Mouse (Mus musculus): ENCODE results near the gene Krtap19-9b.

The Krtap19-9b gene

DNA sequence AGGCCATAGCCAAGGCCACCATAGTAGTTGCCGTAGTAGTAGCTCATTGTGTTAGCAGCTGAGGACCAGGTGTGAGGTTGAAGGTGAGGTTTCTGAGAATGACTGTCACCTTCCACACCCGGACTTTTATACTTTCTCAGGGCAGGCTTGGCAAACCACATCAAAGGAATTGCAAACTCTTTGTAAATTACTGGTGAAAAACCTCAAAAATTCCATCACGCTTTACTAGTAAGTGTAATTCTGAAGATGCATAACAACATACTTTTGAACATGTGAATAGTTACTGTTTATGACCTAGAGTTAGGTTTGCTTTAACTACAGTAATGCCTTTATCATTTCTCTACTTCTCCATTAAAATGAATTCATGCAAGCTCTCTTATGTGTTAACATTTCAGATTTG lies at the start of gene Krtap19-9b:
Gene Krtap19-9b, minus strand, starts transcription at position 101 of the 400 bp plus-strand sequence.
- DNase-seq (ENCODE audit: low spot score): no peak

DNA sequence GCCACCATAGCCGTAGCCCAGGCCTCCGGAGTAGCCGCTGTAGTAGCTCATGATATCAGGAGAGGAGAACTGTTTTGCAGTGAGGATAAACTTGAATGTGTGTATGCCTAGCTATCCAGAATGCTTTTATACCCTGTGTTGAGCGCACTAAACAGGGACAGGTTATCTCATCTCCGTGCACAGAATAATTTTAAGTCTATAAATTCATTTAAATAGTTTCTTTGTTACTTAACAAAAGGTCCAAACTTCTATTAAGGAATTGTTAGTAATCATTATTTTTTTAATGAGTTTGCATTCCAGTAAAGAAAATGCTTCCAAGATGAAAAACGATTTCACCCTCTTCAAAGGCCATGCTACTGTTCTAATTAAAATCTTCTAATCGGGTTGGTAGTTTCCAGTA lies 30.7 kb upstream of the Krtap19-9b start, which contains the start of gene Krtap16-3:
Gene Krtap16-3, minus strand, starts transcription at position 101 of the 400 bp plus-strand sequence.
- no peak for DNase-seq (ENCODE audit: low spot score)

DNA sequence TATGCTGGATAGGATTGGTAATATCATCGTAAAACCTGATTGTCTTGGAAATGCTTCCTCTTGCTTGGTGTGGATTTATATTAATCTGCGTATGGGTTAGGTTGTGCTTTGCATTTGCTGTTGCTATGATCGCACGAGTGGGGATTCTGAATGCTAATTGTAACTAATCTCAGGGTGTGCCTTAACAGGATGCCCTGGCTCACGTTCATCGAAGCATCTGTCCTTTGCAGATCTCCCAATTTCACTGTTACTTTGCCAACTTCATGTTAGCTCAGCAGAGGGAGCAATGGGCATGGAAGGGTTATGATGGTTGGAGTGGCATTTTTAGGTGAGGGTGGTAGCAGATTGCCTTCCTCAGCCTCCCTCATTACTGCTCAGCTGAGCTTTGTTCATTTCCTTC lies 9.0 kb upstream of the Krtap19-9b start:
- DNase-seq (ENCODE audit: low spot score): no peak

DNA sequence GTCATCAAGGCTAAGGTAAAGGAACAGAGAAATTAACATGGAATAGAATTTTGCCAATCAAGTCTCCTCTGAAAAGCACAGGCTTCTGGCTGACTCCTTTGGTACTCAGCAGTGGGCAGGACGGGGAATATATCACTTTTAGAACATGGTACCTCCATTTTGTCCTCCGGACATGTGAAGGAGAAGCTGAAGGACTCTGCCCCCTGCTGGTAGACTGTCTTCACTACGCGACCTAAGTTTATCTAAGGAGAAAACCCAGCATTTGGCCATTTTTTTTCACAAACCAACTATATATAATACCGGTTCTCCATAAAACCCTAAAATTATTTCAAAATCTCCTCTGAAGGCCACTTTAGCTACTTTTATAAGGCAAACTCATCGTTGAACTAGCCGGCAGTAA lies 6.2 kb upstream of the Krtap19-9b start:
- DNase-seq (ENCODE audit: low spot score): no peak

DNA sequence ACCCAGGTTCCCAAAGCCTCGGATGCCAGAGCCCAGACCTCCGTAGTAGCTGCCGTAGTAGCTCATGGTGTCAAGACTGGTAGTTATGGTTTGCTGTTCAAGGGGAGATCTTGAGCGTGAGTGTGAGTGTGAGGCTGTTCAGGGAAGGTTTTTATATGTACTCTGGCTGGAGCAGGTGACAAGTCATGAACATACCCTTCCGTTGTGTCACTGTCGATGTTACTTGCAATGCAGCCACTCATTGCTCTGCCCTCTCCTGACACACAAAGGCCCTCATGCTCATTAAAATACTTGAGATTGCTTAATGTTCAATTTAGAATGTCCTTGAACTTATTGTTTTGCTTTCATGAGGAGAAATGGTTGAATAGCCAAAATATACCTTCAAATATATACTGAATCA lies 35.7 kb downstream of the Krtap19-9b start, which contains the start of gene Krtap19-5:
Gene Krtap19-5, minus strand, starts transcription at position 101 of the 400 bp plus-strand sequence.
- DNase-seq (ENCODE audit: low spot score): no peak

DNA sequence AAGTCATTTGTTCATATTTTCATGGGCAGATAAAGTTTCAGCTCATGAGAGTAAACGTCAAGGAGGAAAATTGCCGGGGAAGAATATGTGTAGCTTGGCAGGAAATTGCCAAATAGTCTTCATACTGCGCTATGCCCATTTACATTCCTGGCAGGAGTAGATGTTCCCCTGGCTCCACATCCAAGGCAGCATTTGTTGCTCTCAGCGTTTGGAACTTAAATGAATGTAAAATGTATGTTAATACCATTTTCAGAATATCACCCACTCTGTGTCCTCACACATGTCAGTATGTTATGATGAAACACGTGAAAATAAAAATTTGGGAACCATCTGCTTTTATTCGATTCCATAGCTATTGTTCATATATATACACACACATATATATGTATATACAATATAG lies 45.2 kb downstream of the Krtap19-9b start:
- no peak for DNase-seq (ENCODE audit: low spot score)

DNA sequence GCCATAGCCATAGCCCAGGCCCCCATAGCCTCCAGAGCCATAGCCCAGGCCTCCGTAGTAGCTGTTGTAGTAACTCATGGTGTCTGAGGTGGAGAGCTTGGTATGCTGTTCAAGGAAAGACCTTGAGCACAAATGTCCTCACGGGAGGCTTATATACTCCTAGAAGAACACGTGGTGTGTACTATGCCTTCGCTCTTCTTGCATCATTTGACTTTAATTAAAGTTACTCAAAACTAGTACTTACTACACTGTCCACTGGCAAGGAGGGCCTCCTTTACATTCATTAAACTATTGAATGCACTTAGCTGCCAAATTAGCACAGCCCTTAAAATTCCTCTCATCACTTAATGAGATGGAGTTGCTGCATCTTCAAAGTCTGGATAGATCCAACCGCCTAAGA lies 47.1 kb downstream of the Krtap19-9b start, which contains the start of gene Krtap19-4:
Gene Krtap19-4, minus strand, starts transcription at position 101 of the 400 bp plus-strand sequence.
- DNase-seq (ENCODE audit: low spot score): no peak
